Mouse (Mus musculus) small intestine, adult 2 months (tissue): ENCODE measurements around the gene Dennd1a.
A peak's percentile ranks its signal among the peaks of the same experiment; 100 is the strongest.

Source experiments
- CTCF ChIP-seq: fragments of 200-500 bp; IDR thresholded peaks from 2 replicates; pipeline ENCODE4 v1.5.1; 2012; ENCODE audit warnings: low read depth, mild to moderate bottlenecking, control low read depth, inconsistent platforms, low read length, moderate library complexity, mixed read lengths; ENCODE audit not compliant: insufficient replicate concordance, insufficient read length; ENCODE audit errors: extremely low read depth
- POLR2A ChIP-seq: fragments of 200-500 bp; IDR thresholded peaks from 2 replicates; pipeline ENCODE4 v1.6.1; 2012; ENCODE audit warnings: low read depth, mild to moderate bottlenecking, control low read depth, inconsistent platforms, low read length, moderate library complexity

- peak; percentile 92; the same call in 1 of the 2 replicates for TF ChIP-seq CTCF
- TF ChIP-seq POLR2A = no peak
Observed at GRCm38 (mm10) chr2:37815676-37816075, 471.5 kb downstream of the Dennd1a start.
